Mouse (Mus musculus): ENCODE results near the gene Ripor1.
A peak's percentile ranks its signal among the peaks of the same experiment; 100 is the strongest.
"Not testable (repeated sequence)": the region's sequence is repeated elsewhere in the genome, so short reads cannot be mapped to it uniquely, and the experiment has no call there.

Ripor1 gene

GRCm38 (mm10) chr8:105604804-105605381 is at the start of gene Ripor1:
Gene Ripor1, plus strand, starts transcription at chr8:105605255.
- peak; percentile 66 for DNase-seq (ENCODE audit: low spot score)

- no peak for DNase-seq (ENCODE audit: low spot score)
Measured at GRCm38 (mm10) chr8:105562863-105563262, 42.2 kb upstream of the Ripor1 start.

- no peak for DNase-seq (ENCODE audit: low spot score)
Measured at GRCm38 (mm10) chr8:105563871-105564270, 41.2 kb upstream of the Ripor1 start.

- DNase-seq (ENCODE audit: low spot score), result not testable (repeated sequence)
Measured at GRCm38 (mm10) chr8:105564573-105565229, 40.4 kb upstream of the Ripor1 start.

- peak; percentile 16 for DNase-seq (ENCODE audit: low spot score)
Measured at GRCm38 (mm10) chr8:105565401-105565881, 39.6 kb upstream of the Ripor1 start.

- peak; percentile 99 for DNase-seq (ENCODE audit: low spot score)
Measured at GRCm38 (mm10) chr8:105565952-105566702, 38.9 kb upstream of the Ripor1 start, which contains the start of gene Atp6v0d1. Gene Atp6v0d1, minus strand, starts transcription at chr8:105566047.

- DNase-seq (ENCODE audit: low spot score), result no peak
Measured at GRCm38 (mm10) chr8:105566703-105567595, 38.1 kb upstream of the Ripor1 start.

- no peak for DNase-seq (ENCODE audit: low spot score)
Measured at GRCm38 (mm10) chr8:105571810-105572209, 33.2 kb upstream of the Ripor1 start.

GRCm38 (mm10) chr8:105573427-105573826 is 31.6 kb upstream of the Ripor1 start:
- DNase-seq (ENCODE audit: low spot score), result peak; percentile 37

- no peak for DNase-seq (ENCODE audit: low spot score)
Measured at GRCm38 (mm10) chr8:105574741-105575140, 30.3 kb upstream of the Ripor1 start.

GRCm38 (mm10) chr8:105575538-105575937 is 29.5 kb upstream of the Ripor1 start:
- no peak for DNase-seq (ENCODE audit: low spot score)

GRCm38 (mm10) chr8:105579719-105580118 is 25.3 kb upstream of the Ripor1 start:
- DNase-seq (ENCODE audit: low spot score), result no peak

- DNase-seq (ENCODE audit: low spot score), result no peak
Measured at GRCm38 (mm10) chr8:105592431-105592830, 12.6 kb upstream of the Ripor1 start.

GRCm38 (mm10) chr8:105593859-105594258 is 11.2 kb upstream of the Ripor1 start:
- DNase-seq (ENCODE audit: low spot score), result no peak

GRCm38 (mm10) chr8:105594451-105595242 is 10.4 kb upstream of the Ripor1 start:
- no peak for DNase-seq (ENCODE audit: low spot score)

- no peak for DNase-seq (ENCODE audit: low spot score)
Measured at GRCm38 (mm10) chr8:105596362-105597034, 8.6 kb upstream of the Ripor1 start.

- no peak for DNase-seq (ENCODE audit: low spot score)
Measured at GRCm38 (mm10) chr8:105598777-105599176, 6.3 kb upstream of the Ripor1 start.

GRCm38 (mm10) chr8:105601301-105601700 is 3.8 kb upstream of the Ripor1 start:
- no peak for DNase-seq (ENCODE audit: low spot score)

GRCm38 (mm10) chr8:105602540-105602939 is 2.5 kb upstream of the Ripor1 start:
- DNase-seq (ENCODE audit: low spot score), result not testable (repeated sequence)

GRCm38 (mm10) chr8:105605491-105606188 is 585 bp downstream of the Ripor1 start:
- no peak for DNase-seq (ENCODE audit: low spot score)
